Mouse (Mus musculus) heart, embryonic 16.5 days (tissue): ENCODE measurements around the gene Tmcc2. TPM values are rescaled to one million over a fixed set of nuclear protein-coding genes. Genes with fewer than 3 reads are reported as not detected.
A peak's percentile ranks its signal among the peaks of the same experiment; 100 is the strongest.

Experiments used
- ATAC-seq: fragments of 200-750 bp; cut with Nextera tagmentation; replicated peaks from 2 replicates; pipeline ENCODE4 v1.8.0; 2017; ENCODE audit warnings: moderate number of reproducible peaks; ENCODE audit not compliant: insufficient read depth, low FRiP score; ENCODE audit errors: extremely low read depth
- H3K27ac ChIP-seq: fragments of 300-500 bp; sonication (generic); 2 replicates; pipeline ENCODE4 v1.5.1; 2014; ENCODE audit warnings: mild to moderate bottlenecking, low read length, control low read depth, moderate library complexity
- H3K27me3 ChIP-seq: fragments of 300-500 bp; sonication (generic); 2 replicates; pipeline ENCODE4 v1.6.1; 2014; ENCODE audit warnings: low read length, mixed read lengths; ENCODE audit not compliant: control insufficient read depth, insufficient read depth
- H3K36me3 ChIP-seq: fragments of 300-500 bp; sonication (generic); 2 replicates; pipeline ENCODE4 v1.6.1; 2014; ENCODE audit not compliant: control insufficient read depth, insufficient read depth
- H3K4me1 ChIP-seq: fragments of 300-500 bp; sonication (generic); 2 replicates; pipeline ENCODE4 v1.6.1; 2014; ENCODE audit warnings: low read length, mixed read lengths; ENCODE audit not compliant: control insufficient read depth, insufficient read depth
- H3K4me2 ChIP-seq: fragments of 300-500 bp; sonication (generic); 2 replicates; pipeline ENCODE4 v1.6.1; 2014; ENCODE audit warnings: low read depth, mild to moderate bottlenecking, control low read depth, low read length
- H3K4me3 ChIP-seq: fragments of 300-500 bp; sonication (generic); 2 replicates; pipeline ENCODE4 v1.5.1; 2014; ENCODE audit warnings: mild to moderate bottlenecking, control low read depth, low read length
- H3K9ac ChIP-seq: fragments of 300-500 bp; sonication (generic); 2 replicates; pipeline ENCODE4 v1.6.1; 2014; ENCODE audit warnings: low read length, control low read depth
- H3K9me3 ChIP-seq: fragments of 300-500 bp; sonication (generic); replicated peaks from 2 replicates; pipeline ENCODE4 v1.6.1; 2016; ENCODE audit warnings: low read length; ENCODE audit not compliant: control insufficient read depth
- WGBS: fragments of 180-500 bp; shearing (Covaris S2); extraction: QIAGEN DNeasy Blood & Tissue Kit; methylation state at CpG from one replicate; pipeline ENCODE4 v1.1.7; 2014; 5-methylcytosine and 5-hydroxymethylcytosine counted together
- polyA plus RNA-seq: library from polyadenylated mRNA; unstranded; fragments of >200 nt; fragmentation: Nextera tagmentation; extraction: Ambion mirVana; gene quantifications from 2 replicates; pipeline ENCODE4 v1.2.1, GENCODE M21; 2015

Tmcc2 gene
- polyA plus RNA-seq = 10.6 and 11.1 TPM in 2 replicates

GRCm38 (mm10) chr1:132390691-132391579 is at the start of gene Tmcc2:
Tmcc2 (minus strand) TSS chr1:132391281.
- H3K27ac ChIP-seq = peak within 1 kb of the TSS; percentile 61
- peaks cover 35% of the 10 kb centered on the region for H3K4me1 ChIP-seq
- H3K4me2 ChIP-seq = peak within 1 kb of the TSS; percentile 78
- peak within 1 kb of the TSS; percentile 87 for H3K9ac ChIP-seq
- no peaks in the 10 kb centered on the region for H3K27me3 ChIP-seq
- under 1% methylated on average over 50 of the region's 50 CpGs for WGBS
- H3K9me3 ChIP-seq = no peaks in the 10 kb centered on the region
- peak within 1 kb of the TSS; percentile 75 for H3K4me3 ChIP-seq
- no peaks in the 10 kb centered on the region for H3K36me3 ChIP-seq
- peak; percentile 38 for ATAC-seq

GRCm38 (mm10) chr1:132437389-132437788 is 46.3 kb upstream of the Tmcc2 start:
- peaks cover 10% of the 10 kb centered on the region for H3K4me1 ChIP-seq
- ATAC-seq = no peak

GRCm38 (mm10) chr1:132436960-132437359 is 45.9 kb upstream of the Tmcc2 start:
- 63% methylated on average over 1 of the region's 1 CpGs for WGBS
- H3K27me3 ChIP-seq = no peaks in the 10 kb centered on the region

More at GRCm38 (mm10) chr1:132437389-132437788, 46.3 kb upstream of the Tmcc2 start:
- Histone ChIP-seq H3K27me3 (no peaks in the 10 kb centered on the region), H3K27ac (peak overlapping the region; percentile 39), H3K4me2 (no peak overlapping the region), H3K9ac (no peak overlapping the region), H3K4me3 (no peak overlapping the region), H3K36me3 (peaks cover 22% of the 10 kb centered on the region), H3K9me3 (peaks cover 4% of the 10 kb centered on the region; the same call in 1 of the 2 replicates)
- WGBS = 76% methylated on average over 5 of the region's 5 CpGs

GRCm38 (mm10) chr1:132436320-132436958 is 45.4 kb upstream of the Tmcc2 start:
- Histone ChIP-seq H3K9me3 (peaks cover 4% of the 10 kb centered on the region; the same call in 1 of the 2 replicates), H3K36me3 (peaks cover 16% of the 10 kb centered on the region), H3K9ac (no peak overlapping the region), H3K4me1 (peaks cover 18% of the 10 kb centered on the region), H3K4me2 (no peak overlapping the region), H3K27ac (peak overlapping the region; percentile 45), H3K4me3 (no peak overlapping the region), H3K27me3 (no peaks in the 10 kb centered on the region)
- no peak for ATAC-seq
- WGBS = 69% methylated on average over 4 of the region's 4 CpGs

More at GRCm38 (mm10) chr1:132436960-132437359, 45.9 kb upstream of the Tmcc2 start:
- Histone ChIP-seq H3K36me3 (peaks cover 18% of the 10 kb centered on the region), H3K4me3 (no peak overlapping the region), H3K9me3 (peaks cover 4% of the 10 kb centered on the region; the same call in 1 of the 2 replicates), H3K4me2 (no peak overlapping the region), H3K27ac (peak overlapping the region; percentile 45), H3K4me1 (peaks cover 13% of the 10 kb centered on the region), H3K9ac (no peak overlapping the region)
- no peak for ATAC-seq

- Histone ChIP-seq H3K9ac (no peak overlapping the region), H3K9me3 (no peaks in the 10 kb centered on the region), H3K4me3 (no peak overlapping the region), H3K4me1 (peaks cover 18% of the 10 kb centered on the region), H3K27ac (no peak overlapping the region), H3K27me3 (no peaks in the 10 kb centered on the region), H3K36me3 (peaks cover 5% of the 10 kb centered on the region; the same call in 1 of the 2 replicates), H3K4me2 (no peak overlapping the region)
- ATAC-seq = no peak
- 88% methylated on average over 12 of the region's 12 CpGs for WGBS
Observed at GRCm38 (mm10) chr1:132434032-132434431, 43.0 kb upstream of the Tmcc2 start.

- no peaks in the 10 kb centered on the region for H3K27me3 ChIP-seq
- peaks cover 18% of the 10 kb centered on the region for H3K4me1 ChIP-seq
- H3K4me3 ChIP-seq = no peak overlapping the region
- 76% methylated on average over 5 of the region's 5 CpGs for WGBS
- no peak overlapping the region for H3K27ac ChIP-seq
- no peak overlapping the region for H3K4me2 ChIP-seq
- no peaks in the 10 kb centered on the region for H3K9me3 ChIP-seq
- no peak for ATAC-seq
- no peak overlapping the region for H3K9ac ChIP-seq
- H3K36me3 ChIP-seq = peaks cover 4% of the 10 kb centered on the region; the same call in 1 of the 2 replicates
Observed at GRCm38 (mm10) chr1:132433349-132433748, 42.3 kb upstream of the Tmcc2 start.

- Histone ChIP-seq H3K27ac (no peak overlapping the region), H3K27me3 (no peaks in the 10 kb centered on the region), H3K4me1 (peaks cover 17% of the 10 kb centered on the region), H3K36me3 (peaks cover 2% of the 10 kb centered on the region; the same call in 1 of the 2 replicates), H3K9me3 (no peaks in the 10 kb centered on the region), H3K9ac (no peak overlapping the region), H3K4me3 (no peak overlapping the region), H3K4me2 (no peak overlapping the region)
- no peak for ATAC-seq
- 46% methylated on average over 9 of the region's 9 CpGs for WGBS
Observed at GRCm38 (mm10) chr1:132431716-132432115, 40.6 kb upstream of the Tmcc2 start.

- H3K9me3 ChIP-seq = no peaks in the 10 kb centered on the region
- WGBS = 80% methylated on average over 3 of the region's 3 CpGs
- H3K9ac ChIP-seq = no peak overlapping the region
- H3K4me3 ChIP-seq = no peak overlapping the region
- H3K4me2 ChIP-seq = no peak overlapping the region
- peaks cover 2% of the 10 kb centered on the region; the same call in 1 of the 2 replicates for H3K36me3 ChIP-seq
- H3K27me3 ChIP-seq = no peaks in the 10 kb centered on the region
- ATAC-seq = no peak
- H3K27ac ChIP-seq = no peak overlapping the region
- H3K4me1 ChIP-seq = peaks cover 12% of the 10 kb centered on the region
Observed at GRCm38 (mm10) chr1:132430818-132431217, 39.7 kb upstream of the Tmcc2 start.

GRCm38 (mm10) chr1:132425600-132425999 is 34.5 kb upstream of the Tmcc2 start:
- no peak for ATAC-seq
- Histone ChIP-seq H3K9ac (no peak overlapping the region), H3K27ac (no peak overlapping the region), H3K9me3 (no peaks in the 10 kb centered on the region), H3K4me3 (no peak overlapping the region), H3K4me1 (no peaks in the 10 kb centered on the region), H3K4me2 (no peak overlapping the region), H3K27me3 (no peaks in the 10 kb centered on the region), H3K36me3 (peaks cover 4% of the 10 kb centered on the region)
